Mouse (Mus musculus) heart, adult 11 months (tissue): ENCODE measurements around the gene Dtx3.

Source experiments
- DNase-seq: peaks from one replicate; pipeline ENCODE4 v3.0.0; 2022

The Dtx3 gene

GRCm38 (mm10) chr10:127195328-127196129 is at the start of gene Dtx3:
Dtx3 (minus strand) TSS chr10:127195728.
- DNase-seq = peak; percentile 97

DNA sequence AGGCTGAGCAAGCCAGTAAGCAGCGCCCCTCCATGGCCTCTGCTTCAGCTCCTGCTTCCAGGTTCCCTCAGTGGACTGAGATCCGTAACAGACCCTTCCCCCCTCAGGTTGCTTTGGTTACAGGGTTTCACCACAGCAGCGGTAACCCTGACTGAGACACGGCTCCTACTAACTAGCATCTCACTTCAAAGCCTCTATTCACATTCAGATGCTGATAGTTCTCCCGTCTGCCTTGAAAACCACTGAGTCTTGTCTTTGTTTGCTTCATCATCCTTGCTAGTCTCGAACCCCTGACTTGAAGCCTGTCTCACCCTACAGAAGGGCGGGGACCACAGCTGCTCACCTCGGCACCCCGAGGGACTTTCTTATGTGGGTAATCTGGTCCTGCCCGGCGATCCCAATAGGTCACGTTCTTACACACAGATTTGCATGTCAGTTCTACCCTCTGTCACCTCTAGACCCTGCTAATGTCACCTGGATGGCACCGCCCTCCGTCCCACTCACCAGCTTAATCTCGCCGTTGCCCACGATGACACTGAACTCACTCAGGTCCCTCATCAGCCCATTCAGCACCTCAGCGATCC is 42.8 kb upstream of the Dtx3 start:
- DNase-seq = no peak

- no peak for DNase-seq
These were observed 41.0 kb upstream of the Dtx3 start for GRCm38 (mm10) chr10:127236541-127236940.

DNA sequence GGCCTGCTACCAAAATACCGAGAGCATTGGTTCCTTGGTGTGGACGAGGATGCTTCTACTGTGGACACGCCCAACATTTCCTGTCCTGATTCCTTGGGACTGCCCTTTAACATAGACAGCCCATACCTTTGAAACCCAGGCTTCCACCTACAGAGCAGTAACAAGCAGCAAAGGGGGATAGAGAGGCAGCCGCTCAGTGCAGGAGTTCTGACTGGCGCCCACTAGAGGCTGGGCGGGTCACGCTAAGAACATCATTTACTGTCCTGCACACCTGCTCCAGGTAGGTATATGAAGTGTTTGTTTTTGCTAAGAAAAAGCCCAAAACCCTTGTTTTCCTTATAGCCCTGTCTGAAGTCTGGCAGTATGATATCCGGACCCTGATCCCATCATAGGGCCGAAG is 37.6 kb upstream of the Dtx3 start:
- no peak for DNase-seq

- no peak for DNase-seq
These were observed 36.2 kb upstream of the Dtx3 start for GRCm38 (mm10) chr10:127231741-127232140.

GRCm38 (mm10) chr10:127230693-127231092 is 35.2 kb upstream of the Dtx3 start:
- no peak for DNase-seq

DNA sequence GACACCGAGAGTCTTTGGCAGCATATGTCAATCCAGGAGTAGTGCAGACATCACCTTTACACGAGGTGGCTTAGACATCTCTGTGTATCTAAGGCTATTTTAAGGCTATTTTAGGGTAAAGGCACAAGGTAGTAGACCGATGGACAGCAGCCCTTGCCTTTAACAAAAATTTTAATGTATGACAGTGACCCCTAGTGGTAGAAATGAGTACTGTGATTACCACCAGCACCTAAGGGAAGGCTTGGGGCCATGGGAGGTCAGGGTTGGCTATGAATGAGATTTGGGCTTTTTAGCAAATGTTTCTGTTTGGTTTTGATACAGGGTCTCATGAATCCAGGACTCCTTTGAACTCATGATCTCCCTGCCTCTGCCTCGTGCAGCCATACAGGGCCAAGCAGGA is 33.4 kb upstream of the Dtx3 start:
- DNase-seq = peak; percentile 90

- DNase-seq = no peak
These were observed 31.6 kb upstream of the Dtx3 start for GRCm38 (mm10) chr10:127227163-127227562.

GRCm38 (mm10) chr10:127226318-127226895 is 30.9 kb upstream of the Dtx3 start:
- no peak for DNase-seq

GRCm38 (mm10) chr10:127225732-127226131 is 30.2 kb upstream of the Dtx3 start:
- DNase-seq = no peak

- DNase-seq = no peak
These were observed 29.7 kb upstream of the Dtx3 start for GRCm38 (mm10) chr10:127225213-127225612.

- DNase-seq = no peak
These were observed 22.8 kb upstream of the Dtx3 start for GRCm38 (mm10) chr10:127218339-127218738.

DNA sequence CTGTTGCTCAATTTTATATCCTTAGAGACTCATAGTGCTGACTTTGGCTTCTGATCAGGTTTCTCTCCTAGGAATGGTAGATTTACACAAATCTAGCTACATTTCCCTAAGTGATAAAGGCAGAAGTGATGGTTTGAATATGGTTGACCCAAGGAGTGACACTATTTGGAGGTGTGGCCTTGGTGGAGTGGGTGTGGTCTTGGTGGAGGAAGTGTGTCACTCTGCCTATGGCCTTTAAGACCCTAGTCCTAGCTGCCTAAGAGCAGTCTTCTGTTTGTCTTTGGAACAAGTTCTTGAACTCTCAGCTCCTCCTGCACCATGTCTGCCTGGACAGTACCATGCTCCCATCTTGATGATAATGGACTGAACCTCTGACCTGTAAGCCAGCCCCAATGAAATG is 21.6 kb upstream of the Dtx3 start:
- DNase-seq = no peak

- no peak for DNase-seq
These were observed 20.9 kb upstream of the Dtx3 start for GRCm38 (mm10) chr10:127216456-127216855.

- DNase-seq = no peak
These were observed 18.9 kb upstream of the Dtx3 start for GRCm38 (mm10) chr10:127214422-127214803.

- DNase-seq = no peak
These were observed 18.3 kb upstream of the Dtx3 start for GRCm38 (mm10) chr10:127213704-127214421.

DNA sequence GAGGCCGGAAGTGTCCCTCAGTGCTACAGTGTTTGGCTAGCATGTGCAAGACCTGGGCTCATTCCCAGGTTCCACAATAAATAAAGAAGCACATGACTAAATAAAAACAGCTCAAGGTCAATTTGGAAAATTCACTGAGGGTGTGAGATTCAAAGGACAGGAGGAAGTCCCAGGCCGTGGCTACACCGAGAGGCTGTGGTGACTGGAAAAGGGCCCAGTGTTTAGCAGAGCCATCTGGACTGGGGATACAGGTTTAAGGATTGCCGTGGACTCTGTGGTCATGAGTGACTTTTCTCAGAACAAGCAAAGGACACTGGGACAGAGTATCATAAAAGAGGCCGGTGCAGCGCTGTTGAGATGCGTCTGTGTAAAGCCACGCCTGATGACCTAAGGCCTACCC is 17.7 kb upstream of the Dtx3 start:
- no peak for DNase-seq

DNA sequence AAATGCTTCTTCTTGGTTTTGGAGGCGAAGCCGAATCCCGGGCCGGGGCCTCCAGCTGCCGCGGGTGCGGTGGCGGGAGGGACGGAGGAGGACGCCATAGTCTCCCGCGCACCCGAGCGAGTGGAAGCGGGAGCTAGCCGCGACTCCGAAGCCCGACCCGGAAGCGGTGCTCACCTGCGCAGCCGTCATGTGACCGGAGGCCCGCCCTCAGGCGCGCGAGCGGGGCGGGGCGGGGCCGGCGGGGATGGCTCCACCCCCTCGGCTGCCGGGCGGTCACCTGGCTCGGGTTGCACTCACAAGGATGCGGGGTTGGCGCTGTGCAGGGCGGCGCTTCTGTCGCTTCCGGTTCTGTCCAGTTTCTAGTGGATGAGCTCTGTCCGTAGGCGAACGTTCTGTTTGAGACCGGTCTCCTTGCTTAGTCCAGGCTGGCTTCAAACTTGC is 15.9 kb upstream of the Dtx3 start, which contains the start of gene Pip4k2c:
Gene Pip4k2c (minus strand): TSS at position 172 of the 441 bp plus-strand sequence.
- peak; percentile 99 for DNase-seq

- DNase-seq = peak; percentile 94
These were observed 15.5 kb upstream of the Dtx3 start for GRCm38 (mm10) chr10:127210961-127211405.

GRCm38 (mm10) chr10:127209928-127210570 is 14.5 kb upstream of the Dtx3 start:
- no peak for DNase-seq

DNA sequence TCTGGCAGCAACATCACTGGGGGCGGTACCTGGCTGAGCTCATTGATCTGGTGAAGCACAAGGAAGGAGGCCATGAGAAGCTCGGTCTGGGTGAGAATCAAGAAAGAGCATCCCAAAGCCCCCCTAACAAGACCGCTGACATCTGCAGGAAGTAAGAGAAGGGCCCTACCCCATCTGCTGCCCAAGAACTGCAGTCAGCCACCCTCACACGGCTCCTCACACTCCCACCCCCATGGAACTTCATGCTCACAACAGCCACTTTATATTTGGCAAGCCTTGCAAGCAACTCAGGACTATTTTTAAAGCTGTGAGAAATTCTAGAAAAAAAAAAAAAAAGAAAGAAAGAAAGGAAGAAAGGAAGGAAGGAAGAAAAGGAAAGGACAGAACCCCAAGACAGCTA is 13.4 kb upstream of the Dtx3 start:
- no peak for DNase-seq

- no peak for DNase-seq
These were observed 9.8 kb upstream of the Dtx3 start for GRCm38 (mm10) chr10:127205373-127205772.

GRCm38 (mm10) chr10:127204589-127204988 is 9.1 kb upstream of the Dtx3 start:
- DNase-seq = no peak
